Mouse (Mus musculus): ENCODE measurements at regions not wholly inside any gene's neighbourhood (a gene's known extent, or its start where the extent isn't known, plus 50 kb on each side); places are given as distances from the start of the nearest gene placed in this dataset.

GRCm38 (mm10) chr13:47339411-47339810 lies 217.0 kb downstream of the Rnf144b start:
- H3K4me3 ChIP-seq (ENCODE audit: low read depth, low read length) = no peak overlapping the region
- no peaks in the 10 kb centered on the region for H3K4me1 ChIP-seq (ENCODE audit: control insufficient read depth, insufficient read depth, low read length)
- DNase-seq (ENCODE audit: low spot score, missing footprints) = no peak
- no peak overlapping the region for H3K4me2 ChIP-seq
- 79% methylated on average over 5 of the region's 5 CpGs for WGBS
- no peak overlapping the region for H3K27ac ChIP-seq (ENCODE audit: low read depth, low read length)
- no peaks in the 10 kb centered on the region for H3K36me3 ChIP-seq (ENCODE audit: control insufficient read depth, insufficient read depth, low read length)
- no peak for ATAC-seq (ENCODE audit: low FRiP score)
- no peaks in the 10 kb centered on the region for H3K27me3 ChIP-seq (ENCODE audit: control insufficient read depth, insufficient read depth, low read length)
- H3K9me3 ChIP-seq (ENCODE audit: control insufficient read depth, low read length) = no peaks in the 10 kb centered on the region
- H3K9ac ChIP-seq (ENCODE audit: low read length) = no peak overlapping the region

- Histone ChIP-seq H3K9ac (ENCODE audit: low read length) (no peak overlapping the region), H3K27ac (ENCODE audit: low read depth, low read length) (no peak overlapping the region), H3K9me3 (ENCODE audit: control insufficient read depth, low read length) (no peaks in the 10 kb centered on the region), H3K4me3 (ENCODE audit: low read depth, low read length) (no peak overlapping the region), H3K4me2 (no peak overlapping the region), H3K4me1 (ENCODE audit: control insufficient read depth, insufficient read depth, low read length) (no peaks in the 10 kb centered on the region), H3K27me3 (ENCODE audit: control insufficient read depth, insufficient read depth, low read length) (no peaks in the 10 kb centered on the region), H3K36me3 (ENCODE audit: control insufficient read depth, insufficient read depth, low read length) (no peaks in the 10 kb centered on the region)
- 88% methylated on average over 1 of the region's 1 CpGs for WGBS
- no peak for DNase-seq (ENCODE audit: low spot score, missing footprints)
- ATAC-seq (ENCODE audit: low FRiP score) = no peak
These were observed 219.9 kb downstream of the Rnf144b start for GRCm38 (mm10) chr13:47342361-47342760.

- 49% methylated on average over 9 of the region's 9 CpGs for WGBS
- Histone ChIP-seq H3K4me1 (ENCODE audit: control insufficient read depth, insufficient read depth, low read length) (no peaks in the 10 kb centered on the region), H3K27ac (ENCODE audit: low read depth, low read length) (no peak overlapping the region), H3K27me3 (ENCODE audit: control insufficient read depth, insufficient read depth, low read length) (no peaks in the 10 kb centered on the region), H3K4me2 (no peak overlapping the region), H3K9me3 (ENCODE audit: control insufficient read depth, low read length) (no peaks in the 10 kb centered on the region), H3K36me3 (ENCODE audit: control insufficient read depth, insufficient read depth, low read length) (no peaks in the 10 kb centered on the region), H3K9ac (ENCODE audit: low read length) (no peak overlapping the region), H3K4me3 (ENCODE audit: low read depth, low read length) (no peak overlapping the region)
- DNase-seq (ENCODE audit: low spot score, missing footprints) (no peak), ATAC-seq (ENCODE audit: low FRiP score) (no peak)
These were observed 223.1 kb downstream of the Rnf144b start for GRCm38 (mm10) chr13:47345576-47345975.

- H3K4me3 ChIP-seq (ENCODE audit: low read depth, low read length) = no peak overlapping the region
- no peaks in the 10 kb centered on the region for H3K4me1 ChIP-seq (ENCODE audit: control insufficient read depth, insufficient read depth, low read length)
These were observed 225.4 kb downstream of the Rnf144b start for GRCm38 (mm10) chr13:47347835-47348234.

GRCm38 (mm10) chr13:47348517-47349145 lies 226.2 kb downstream of the Rnf144b start:
- Histone ChIP-seq H3K27me3 (ENCODE audit: control insufficient read depth, insufficient read depth, low read length) (no peaks in the 10 kb centered on the region), H3K9me3 (ENCODE audit: control insufficient read depth, low read length) (no peaks in the 10 kb centered on the region), H3K27ac (ENCODE audit: low read depth, low read length) (no peak overlapping the region), H3K4me3 (ENCODE audit: low read depth, low read length) (no peak overlapping the region), H3K4me1 (ENCODE audit: control insufficient read depth, insufficient read depth, low read length) (no peaks in the 10 kb centered on the region), H3K36me3 (ENCODE audit: control insufficient read depth, insufficient read depth, low read length) (no peaks in the 10 kb centered on the region), H3K4me2 (no peak overlapping the region), H3K9ac (ENCODE audit: low read length) (no peak overlapping the region)
- 46% methylated on average over 17 of the region's 17 CpGs for WGBS
- ATAC-seq (ENCODE audit: low FRiP score) (no peak), DNase-seq (ENCODE audit: low spot score, missing footprints) (peak; percentile 97)

More at GRCm38 (mm10) chr13:47347835-47348234, 225.4 kb downstream of the Rnf144b start:
- WGBS = 79% methylated on average over 6 of the region's 6 CpGs
- Histone ChIP-seq H3K4me2 (no peak overlapping the region), H3K36me3 (ENCODE audit: control insufficient read depth, insufficient read depth, low read length) (no peaks in the 10 kb centered on the region), H3K9me3 (ENCODE audit: control insufficient read depth, low read length) (no peaks in the 10 kb centered on the region), H3K9ac (ENCODE audit: low read length) (no peak overlapping the region), H3K27me3 (ENCODE audit: control insufficient read depth, insufficient read depth, low read length) (no peaks in the 10 kb centered on the region), H3K27ac (ENCODE audit: low read depth, low read length) (no peak overlapping the region)
- ATAC-seq (ENCODE audit: low FRiP score) (no peak), DNase-seq (ENCODE audit: low spot score, missing footprints) (no peak)

GRCm38 (mm10) chr13:47354446-47354845 lies 232.0 kb downstream of the Rnf144b start:
- ATAC-seq (ENCODE audit: low FRiP score) = no peak
- no peak for DNase-seq (ENCODE audit: low spot score, missing footprints)

GRCm38 (mm10) chr13:47355169-47355568 lies 232.7 kb downstream of the Rnf144b start:
- H3K4me2 ChIP-seq = no peak overlapping the region
- H3K9me3 ChIP-seq (ENCODE audit: control insufficient read depth, low read length) = no peaks in the 10 kb centered on the region
- no peaks in the 10 kb centered on the region for H3K36me3 ChIP-seq (ENCODE audit: control insufficient read depth, insufficient read depth, low read length)
- H3K27me3 ChIP-seq (ENCODE audit: control insufficient read depth, insufficient read depth, low read length) = no peaks in the 10 kb centered on the region
- no peak for DNase-seq (ENCODE audit: low spot score, missing footprints)
- H3K9ac ChIP-seq (ENCODE audit: low read length) = no peak overlapping the region
- no peak overlapping the region for H3K27ac ChIP-seq (ENCODE audit: low read depth, low read length)
- ATAC-seq (ENCODE audit: low FRiP score) = no peak
- H3K4me3 ChIP-seq (ENCODE audit: low read depth, low read length) = no peak overlapping the region
- H3K4me1 ChIP-seq (ENCODE audit: control insufficient read depth, insufficient read depth, low read length) = no peaks in the 10 kb centered on the region
- WGBS = 67% methylated on average over 5 of the region's 5 CpGs

More at GRCm38 (mm10) chr13:47354446-47354845, 232.0 kb downstream of the Rnf144b start:
- H3K4me2 ChIP-seq = no peak overlapping the region
- H3K9me3 ChIP-seq (ENCODE audit: control insufficient read depth, low read length) = no peaks in the 10 kb centered on the region
- no peak overlapping the region for H3K27ac ChIP-seq (ENCODE audit: low read depth, low read length)
- H3K9ac ChIP-seq (ENCODE audit: low read length) = no peak overlapping the region
- no peak overlapping the region for H3K4me3 ChIP-seq (ENCODE audit: low read depth, low read length)
- H3K36me3 ChIP-seq (ENCODE audit: control insufficient read depth, insufficient read depth, low read length) = no peaks in the 10 kb centered on the region
- H3K4me1 ChIP-seq (ENCODE audit: control insufficient read depth, insufficient read depth, low read length) = no peaks in the 10 kb centered on the region
- no peaks in the 10 kb centered on the region for H3K27me3 ChIP-seq (ENCODE audit: control insufficient read depth, insufficient read depth, low read length)
- 88% methylated on average over 12 of the region's 12 CpGs for WGBS

GRCm38 (mm10) chr13:47358986-47359385 lies 236.5 kb downstream of the Rnf144b start:
- no peaks in the 10 kb centered on the region for H3K36me3 ChIP-seq (ENCODE audit: control insufficient read depth, insufficient read depth, low read length)
- H3K27me3 ChIP-seq (ENCODE audit: control insufficient read depth, insufficient read depth, low read length) = no peaks in the 10 kb centered on the region
- WGBS = 86% methylated on average over 9 of the region's 9 CpGs
- no peaks in the 10 kb centered on the region for H3K9me3 ChIP-seq (ENCODE audit: control insufficient read depth, low read length)
- no peak overlapping the region for H3K9ac ChIP-seq (ENCODE audit: low read length)
- no peak overlapping the region for H3K4me2 ChIP-seq
- ATAC-seq (ENCODE audit: low FRiP score) (no peak), DNase-seq (ENCODE audit: low spot score, missing footprints) (no peak)
- H3K4me1 ChIP-seq (ENCODE audit: control insufficient read depth, insufficient read depth, low read length) = no peaks in the 10 kb centered on the region
- H3K4me3 ChIP-seq (ENCODE audit: low read depth, low read length) = no peak overlapping the region
- H3K27ac ChIP-seq (ENCODE audit: low read depth, low read length) = no peak overlapping the region

- H3K4me3 ChIP-seq (ENCODE audit: low read depth, low read length) = no peak overlapping the region
- no peaks in the 10 kb centered on the region for H3K36me3 ChIP-seq (ENCODE audit: control insufficient read depth, insufficient read depth, low read length)
- H3K9me3 ChIP-seq (ENCODE audit: control insufficient read depth, low read length) = no peaks in the 10 kb centered on the region
- peaks cover 8% of the 10 kb centered on the region; the same call in 1 of the 2 replicates for H3K4me1 ChIP-seq (ENCODE audit: control insufficient read depth, insufficient read depth, low read length)
- no peak overlapping the region for H3K27ac ChIP-seq (ENCODE audit: low read depth, low read length)
- ATAC-seq (ENCODE audit: low FRiP score) (no peak), DNase-seq (ENCODE audit: low spot score, missing footprints) (no peak)
- 69% methylated on average over 7 of the region's 7 CpGs for WGBS
- H3K27me3 ChIP-seq (ENCODE audit: control insufficient read depth, insufficient read depth, low read length) = no peaks in the 10 kb centered on the region
- H3K9ac ChIP-seq (ENCODE audit: low read length) = no peak overlapping the region
- H3K4me2 ChIP-seq = no peak overlapping the region
These were observed 243.3 kb downstream of the Rnf144b start for GRCm38 (mm10) chr13:47365776-47366175.

Measured in midbrain, embryonic 11.5 days (tissue).